Mouse (Mus musculus) heart, embryonic 14.5 days (tissue): ENCODE measurements around the gene Mrs2. TPM values are rescaled to one million over a fixed set of nuclear protein-coding genes. Genes with fewer than 3 reads are reported as not detected.

Source experiments
- ATAC-seq: fragments of 200-750 bp; cut with Nextera tagmentation; 2 replicates; pipeline ENCODE4 v1.8.0; 2017; ENCODE audit warnings: low read depth, moderate TSS enrichment; ENCODE audit not compliant: insufficient number of reproducible peaks, insufficient read depth, low FRiP score
- H3K27ac ChIP-seq, 2 experiments: fragments of 200-500 bp in 1 of 2; fragments of 300-500 bp in 1 of 2; sonication (generic) in 1 of 2; replicated peaks in 1 of 2; 2 replicates each; pipeline ENCODE4 v1.5.1; 2012 to 2014; ENCODE audit warnings: low read depth in 2 of 2, low read length in 2 of 2, control low read depth in 1 of 2, mild to moderate bottlenecking in 1 of 2, mixed read lengths in 1 of 2; ENCODE audit not compliant: control insufficient read depth in 1 of 2, insufficient read depth in 1 of 2
- H3K27me3 ChIP-seq: fragments of 300-500 bp; sonication (generic); 2 replicates; pipeline ENCODE4 v1.6.1; 2014; ENCODE audit warnings: mild to moderate bottlenecking, low read length, control low read depth; ENCODE audit not compliant: control insufficient read depth, insufficient read depth
- H3K36me3 ChIP-seq: fragments of 300-500 bp; sonication (generic); 2 replicates; pipeline ENCODE4 v1.6.1; 2014; ENCODE audit warnings: mild to moderate bottlenecking, control low read depth, low read length, mixed read lengths; ENCODE audit not compliant: control insufficient read depth, insufficient read depth
- H3K4me1 ChIP-seq, 2 experiments: fragments of 200-500 bp in 1 of 2; fragments of 300-500 bp in 1 of 2; sonication (generic) in 1 of 2; 2 replicates each; pipeline ENCODE4 v1.6.1; 2012 to 2014; ENCODE audit warnings: low read length in 2 of 2, control low read depth in 1 of 2, mixed read lengths in 1 of 2; ENCODE audit not compliant: control insufficient read depth in 2 of 2, insufficient read depth in 2 of 2
- H3K4me2 ChIP-seq: fragments of 300-500 bp; sonication (generic); 2 replicates; pipeline ENCODE4 v1.6.1; 2014; ENCODE audit warnings: mild to moderate bottlenecking, low read length
- H3K4me3 ChIP-seq, 2 experiments: fragments of 200-500 bp in 1 of 2; fragments of 300-500 bp in 1 of 2; sonication (generic) in 1 of 2; 2 replicates each; pipeline ENCODE4 v1.5.1; 2012 to 2014; ENCODE audit warnings: low read length in 2 of 2, mild to moderate bottlenecking in 2 of 2, control low read depth in 1 of 2, low read depth in 1 of 2, moderate library complexity in 1 of 2; ENCODE audit not compliant: control insufficient read depth in 1 of 2, insufficient read depth in 1 of 2
- H3K9ac ChIP-seq: fragments of 300-500 bp; sonication (generic); 2 replicates; pipeline ENCODE4 v1.6.1; 2014; ENCODE audit warnings: mild to moderate bottlenecking, low read length
- H3K9me3 ChIP-seq: fragments of 300-500 bp; sonication (generic); 2 replicates; pipeline ENCODE4 v1.6.1; 2016; ENCODE audit warnings: low read length, control low read depth; ENCODE audit not compliant: control insufficient read depth
- WGBS: fragments of 180-500 bp; shearing (Covaris S2); extraction: QIAGEN DNeasy Blood & Tissue Kit; methylation state at CpG from one replicate; pipeline ENCODE4 v1.1.7; 2014; 5-methylcytosine and 5-hydroxymethylcytosine counted together
- polyA plus RNA-seq: library from polyadenylated mRNA; unstranded; fragments of >200 nt; fragmentation: Nextera tagmentation; extraction: Ambion mirVana; gene quantifications from 2 replicates; pipeline ENCODE4 v1.2.1, GENCODE M21; 2014

The Mrs2 gene
- 19.2 and 21.7 TPM in 2 replicates for polyA plus RNA-seq

DNA sequence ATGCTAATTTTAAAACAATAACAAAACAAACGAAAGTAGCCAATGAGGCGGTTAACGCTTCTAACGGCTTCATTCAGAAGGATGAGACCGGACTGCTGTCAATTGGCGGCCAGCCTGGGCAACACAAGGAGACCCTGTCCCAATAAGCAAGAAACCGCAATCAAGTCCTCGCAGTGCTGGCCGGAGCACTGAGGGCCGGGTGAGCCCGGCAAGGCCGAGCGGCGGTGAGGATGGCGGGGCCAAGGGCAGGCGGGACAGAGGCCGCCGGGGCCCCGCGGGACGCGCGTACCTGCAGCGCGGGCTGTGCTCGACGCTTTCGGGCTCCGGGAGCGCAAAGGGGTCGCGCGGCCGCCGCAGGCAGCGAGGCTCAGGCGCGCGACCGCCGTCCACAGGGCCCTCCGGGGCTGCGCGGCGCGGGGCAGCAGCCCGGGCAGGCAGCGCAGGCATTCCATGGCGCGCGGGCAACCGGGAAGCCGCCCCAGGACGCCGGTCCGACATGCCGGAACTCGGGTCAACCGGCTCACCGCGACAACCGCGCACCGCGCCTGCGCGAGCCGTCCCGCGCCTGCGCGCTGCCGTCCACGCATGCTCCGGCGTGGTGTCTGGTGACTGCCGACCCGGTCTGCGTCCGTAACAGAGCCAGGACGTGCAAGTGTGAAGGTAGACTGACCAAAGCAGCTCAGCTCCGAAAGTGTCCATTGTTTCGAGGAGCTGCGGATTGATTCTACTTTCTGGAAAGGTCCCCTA lies at the start of gene Mrs2:
Gene Mrs2, minus strand, starts transcription at position 587 of the 747 bp plus-strand sequence.
- peak; percentile 92 for ATAC-seq
- Histone ChIP-seq H3K4me2 (peak within 1 kb of the TSS; percentile 87), H3K4me3 (peak within 1 kb of the TSS; percentile 92 to 96), H3K4me1 (peaks cover 2 to 21% of the 10 kb centered on the region in 2 experiments; a peak in 3 of 4 replicates), H3K9ac (peak within 1 kb of the TSS; percentile 95), H3K9me3 (no peaks in the 10 kb centered on the region), H3K27me3 (no peaks in the 10 kb centered on the region), H3K36me3 (peaks cover 22% of the 10 kb centered on the region), H3K27ac (peak within 1 kb of the TSS; percentile 68 to 85)
- 1% methylated on average over 62 of the region's 84 CpGs for WGBS

DNA sequence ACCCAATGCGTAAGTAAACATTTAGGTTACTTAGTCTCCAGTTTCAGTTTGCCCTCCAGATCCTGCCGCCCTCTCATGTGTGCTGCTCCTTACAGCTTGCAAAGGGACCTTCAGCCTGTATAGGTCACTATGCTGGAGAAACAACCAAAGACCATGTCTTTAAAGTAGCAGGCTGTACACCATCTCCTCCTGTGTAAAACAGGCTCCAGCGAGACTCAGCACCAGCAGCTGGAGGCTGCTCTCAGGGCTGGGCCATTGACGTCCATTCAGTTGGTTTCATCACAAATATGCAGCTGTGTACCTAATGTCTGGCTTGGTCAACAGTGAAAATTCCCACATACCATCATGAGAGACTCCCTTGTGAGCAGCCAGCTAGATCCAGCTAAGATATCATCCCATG lies 49.6 kb upstream of the Mrs2 start:
- Histone ChIP-seq H3K36me3 (no peaks in the 10 kb centered on the region), H3K27me3 (no peaks in the 10 kb centered on the region), H3K4me1 (no peaks in the 10 kb centered on the region), H3K4me2 (no peak overlapping the region), H3K9ac (no peak overlapping the region), H3K27ac (no peak overlapping the region), H3K4me3 (no peak overlapping the region), H3K9me3 (peaks cover 3% of the 10 kb centered on the region; the same call in 1 of the 2 replicates)
- 81% methylated on average over 4 of the region's 4 CpGs for WGBS
- ATAC-seq = no peak

DNA sequence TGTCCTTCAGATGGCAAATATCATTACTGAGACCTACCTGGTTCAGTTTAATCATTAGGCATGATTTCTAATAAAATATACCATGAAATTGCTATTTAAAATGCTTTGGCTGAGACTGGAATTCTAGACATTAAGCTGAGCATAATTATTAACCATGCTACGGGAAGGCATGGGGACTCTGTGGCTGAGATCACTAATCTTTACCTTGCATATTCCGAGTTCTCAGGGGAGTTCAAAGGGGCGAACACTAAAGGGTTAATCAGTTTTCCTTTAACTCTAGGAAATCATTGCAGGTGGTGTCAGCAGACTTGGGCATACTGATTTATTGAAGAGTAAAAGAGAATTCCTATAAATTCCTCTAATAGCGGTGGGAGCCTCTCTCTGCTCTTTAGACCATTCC lies 47.0 kb upstream of the Mrs2 start:
- H3K4me1 ChIP-seq = no peaks in the 10 kb centered on the region
- H3K9ac ChIP-seq = no peak overlapping the region
- H3K4me3 ChIP-seq = no peak overlapping the region
- H3K27ac ChIP-seq = no peak overlapping the region
- H3K9me3 ChIP-seq = peaks cover 3% of the 10 kb centered on the region; the same call in 1 of the 2 replicates
- no peak for ATAC-seq
- no peak overlapping the region for H3K4me2 ChIP-seq
- no peaks in the 10 kb centered on the region for H3K27me3 ChIP-seq
- H3K36me3 ChIP-seq = no peaks in the 10 kb centered on the region
- 81% methylated on average over 4 of the region's 4 CpGs for WGBS

DNA sequence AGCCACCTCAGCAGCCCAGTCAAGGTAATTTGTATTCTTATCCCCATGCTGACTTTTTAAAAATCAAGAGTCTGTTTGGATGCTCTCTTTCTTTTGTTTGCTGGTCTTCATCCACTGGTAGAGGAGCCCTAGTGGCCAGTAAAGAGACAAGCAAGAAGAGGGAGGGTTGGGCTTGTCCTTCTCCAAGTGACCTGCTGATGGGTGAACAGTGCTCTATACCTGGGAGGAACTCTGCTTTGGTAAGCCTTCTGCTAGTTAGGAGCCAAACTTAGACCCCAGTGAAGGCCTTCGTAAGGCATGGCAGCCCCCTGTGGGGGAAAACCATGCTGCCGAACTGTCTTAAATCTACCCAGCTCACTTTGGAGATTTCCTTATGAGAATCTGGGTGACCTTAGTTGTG lies 46.5 kb upstream of the Mrs2 start:
- H3K4me1 ChIP-seq = no peaks in the 10 kb centered on the region

DNA sequence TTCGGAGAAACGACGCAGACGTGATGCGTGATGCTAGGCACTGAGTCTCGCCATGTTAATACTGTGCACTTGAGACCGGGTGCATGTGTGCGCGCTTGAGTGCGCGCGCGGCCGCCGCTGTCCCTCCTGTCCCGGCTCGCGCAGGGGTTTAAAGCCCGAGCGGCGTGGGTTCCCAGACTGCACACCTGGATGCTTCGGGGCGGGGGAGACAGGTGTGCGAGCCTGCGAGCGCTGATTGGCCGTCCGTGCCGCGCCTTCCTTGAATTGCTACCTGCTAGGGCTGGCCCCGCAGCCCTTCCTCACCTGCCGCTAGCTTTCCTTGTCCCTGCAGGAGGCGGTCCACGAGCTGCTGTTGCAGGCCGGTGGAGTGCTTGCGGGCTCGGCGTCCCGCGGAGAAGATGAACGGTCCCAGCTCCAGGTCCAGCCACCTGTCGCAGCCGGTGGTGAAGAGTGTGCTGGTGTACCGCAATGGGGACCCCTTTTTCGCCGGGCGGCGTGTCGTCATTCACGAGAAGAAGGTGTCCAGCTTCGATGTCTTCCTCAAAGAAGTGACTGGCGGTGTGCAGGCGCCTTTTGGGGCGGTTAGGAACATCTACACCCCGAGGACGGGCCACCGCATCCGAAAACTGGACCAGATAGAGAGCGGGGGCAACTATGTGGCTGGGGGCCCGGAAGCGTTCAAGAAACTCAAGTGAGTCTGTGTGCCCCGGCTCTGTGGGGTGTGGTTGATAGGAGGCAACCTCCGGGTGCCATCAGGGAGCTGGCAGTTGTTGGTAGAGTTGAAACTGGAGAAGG lies 35.9 kb upstream of the Mrs2 start, which contains the start of gene Dcdc2a:
Gene Dcdc2a, plus strand, starts transcription at position 132 of the 795 bp plus-strand sequence.
- 5% methylated on average over 63 of the region's 63 CpGs for WGBS
- Histone ChIP-seq H3K4me3 (peak within 1 kb of the TSS; percentile 51 to 60), H3K9ac (peak within 1 kb of the TSS; percentile 56), H3K27ac (no peak within 1 kb of the TSS), H3K4me2 (peak within 1 kb of the TSS; percentile 88), H3K4me1 (peaks cover 2 to 5% of the 10 kb centered on the region in 2 experiments; a peak in 3 of 4 replicates), H3K27me3 (peaks cover 31% of the 10 kb centered on the region), H3K9me3 (peaks cover 3% of the 10 kb centered on the region; the same call in 1 of the 2 replicates), H3K36me3 (no peaks in the 10 kb centered on the region)
- ATAC-seq = no peak

More for the DNA sequence above, 46.5 kb upstream of the Mrs2 start:
- peaks cover 2% of the 10 kb centered on the region; the same call in 1 of the 2 replicates for H3K9me3 ChIP-seq
- no peak overlapping the region for H3K4me2 ChIP-seq
- 95% methylated on average over 2 of the region's 2 CpGs for WGBS
- no peaks in the 10 kb centered on the region for H3K27me3 ChIP-seq
- no peak overlapping the region for H3K9ac ChIP-seq
- no peaks in the 10 kb centered on the region for H3K36me3 ChIP-seq
- ATAC-seq = no peak
- H3K4me3 ChIP-seq = no peak overlapping the region
- H3K27ac ChIP-seq = no peak overlapping the region

DNA sequence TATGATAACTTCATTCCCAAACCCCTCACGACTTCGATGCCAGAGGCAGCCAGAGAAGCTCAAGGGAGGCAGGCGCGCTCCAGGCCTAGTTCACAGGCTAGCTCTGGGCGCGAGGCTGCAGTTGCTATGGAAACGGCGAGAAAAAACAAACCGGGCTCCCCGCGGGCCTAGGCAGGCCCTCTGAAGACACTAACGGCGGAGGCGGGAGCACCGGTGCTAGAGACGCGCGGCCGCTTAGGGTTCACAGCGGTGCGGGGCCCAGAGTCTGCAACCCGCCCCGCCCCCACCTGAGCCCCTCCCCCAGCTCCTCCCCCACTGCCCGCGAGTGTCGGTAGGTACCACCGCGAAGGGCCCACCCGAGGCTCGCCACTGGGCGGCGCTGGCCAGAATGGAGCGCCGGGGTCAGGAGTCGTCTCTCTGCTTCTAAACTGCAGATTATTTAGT lies 35.0 kb upstream of the Mrs2 start:
- under 1% methylated on average over 35 of the region's 35 CpGs for WGBS
- H3K4me3 ChIP-seq = peak overlapping the region; percentile 51 to 60
- no peak overlapping the region for H3K27ac ChIP-seq
- peak; percentile 56; the same call in 1 of the 2 replicates for ATAC-seq
- peak overlapping the region; percentile 56 for H3K9ac ChIP-seq
- peak overlapping the region; percentile 88 for H3K4me2 ChIP-seq
- peaks cover 2 to 5% of the 10 kb centered on the region in 2 experiments; a peak in 3 of 4 replicates for H3K4me1 ChIP-seq
- H3K9me3 ChIP-seq = peaks cover 3% of the 10 kb centered on the region; the same call in 1 of the 2 replicates
- H3K36me3 ChIP-seq = no peaks in the 10 kb centered on the region
- peaks cover 31% of the 10 kb centered on the region for H3K27me3 ChIP-seq

DNA sequence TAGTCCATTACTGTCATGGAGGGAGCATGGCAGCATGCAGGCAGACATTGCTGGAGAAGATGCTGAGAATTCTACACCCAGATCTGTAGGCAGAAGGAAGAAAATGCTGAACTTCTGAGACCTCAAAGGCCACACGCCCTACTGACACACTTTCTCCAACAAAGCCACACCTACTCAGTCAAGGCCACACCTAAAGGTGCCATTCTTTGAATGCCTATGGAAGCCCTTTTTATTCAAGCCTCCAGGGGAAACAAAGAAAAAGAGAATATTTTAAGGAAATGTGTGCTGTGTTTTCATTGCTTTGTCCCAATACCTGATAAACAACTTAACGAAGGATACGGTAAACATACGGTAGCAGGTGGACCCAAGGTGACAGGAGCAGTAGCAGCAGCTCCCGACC lies 32.5 kb upstream of the Mrs2 start:
- 85% methylated on average over 5 of the region's 5 CpGs for WGBS
- Histone ChIP-seq H3K4me1 (peaks cover 2 to 5% of the 10 kb centered on the region in 2 experiments; a peak in 3 of 4 replicates), H3K36me3 (no peaks in the 10 kb centered on the region), H3K4me2 (no peak overlapping the region), H3K27me3 (peaks cover 31% of the 10 kb centered on the region), H3K4me3 (no peak overlapping the region), H3K9ac (no peak overlapping the region), H3K9me3 (peaks cover 3% of the 10 kb centered on the region; the same call in 1 of the 2 replicates), H3K27ac (no peak overlapping the region)
- no peak for ATAC-seq
